Mouse (Mus musculus): Measurements from ENCODE around the gene Mob4.

Mob4 gene

DNA sequence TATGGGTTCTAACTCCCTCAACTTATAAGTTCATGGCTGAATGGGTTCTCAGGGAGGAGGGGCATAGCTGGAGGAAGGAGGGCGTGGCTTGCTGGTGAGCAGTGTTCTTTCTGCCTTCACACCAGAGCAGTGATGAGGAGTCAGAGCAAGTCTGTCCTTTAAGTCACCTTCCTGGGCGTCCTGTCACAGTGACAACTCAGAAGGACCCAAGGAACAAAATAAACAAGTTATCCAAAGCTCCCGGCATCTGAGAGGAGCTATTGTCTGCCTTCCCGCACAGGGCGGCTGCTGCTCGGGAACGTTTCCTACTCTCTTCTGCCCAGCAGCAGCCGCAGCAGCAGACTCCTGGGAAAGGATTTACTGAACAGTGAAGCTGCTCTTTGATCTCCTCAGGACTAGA, 61.0 kb downstream of the Mob4 start:
- no peak for DNase-seq

DNA sequence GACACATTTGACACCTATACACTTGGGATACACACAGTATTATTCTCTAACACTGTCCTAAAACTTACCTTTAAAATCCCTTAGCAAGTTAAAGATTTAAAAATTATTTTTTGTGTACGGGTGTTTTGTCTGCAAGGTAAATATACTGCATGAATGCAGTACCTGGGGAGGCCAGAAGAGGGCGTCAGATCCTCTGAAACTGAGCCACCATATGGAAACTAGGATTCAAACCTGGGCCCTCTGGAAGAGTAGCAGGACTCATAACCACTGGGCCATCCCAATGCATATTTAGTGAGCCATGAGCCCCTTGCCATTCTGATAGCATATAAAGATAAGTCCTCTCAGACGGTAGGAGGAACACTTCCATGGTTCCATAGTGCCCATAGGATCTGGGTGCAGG, 61.8 kb downstream of the Mob4 start:
- DNase-seq = no peak

DNA sequence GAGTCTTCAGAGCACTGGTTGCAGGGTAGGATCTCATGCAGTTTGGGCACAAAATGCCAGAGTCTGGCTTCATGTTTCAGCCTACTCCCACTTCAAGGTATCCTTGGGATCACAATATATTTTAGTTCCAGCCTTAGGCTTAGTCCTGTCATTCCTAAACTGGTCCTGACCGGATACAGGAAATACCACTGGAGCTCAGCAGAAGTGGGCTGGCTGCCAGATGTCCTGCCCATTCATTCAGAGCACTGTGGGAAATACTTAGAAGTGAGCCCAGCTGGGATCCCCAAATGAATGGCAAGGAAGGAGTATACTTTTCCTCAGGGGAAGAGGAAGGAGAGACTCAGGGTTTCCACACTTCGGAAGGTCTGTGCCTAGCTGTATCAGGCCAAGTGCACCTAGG, 62.3 kb downstream of the Mob4 start:
- DNase-seq = no peak

DNA sequence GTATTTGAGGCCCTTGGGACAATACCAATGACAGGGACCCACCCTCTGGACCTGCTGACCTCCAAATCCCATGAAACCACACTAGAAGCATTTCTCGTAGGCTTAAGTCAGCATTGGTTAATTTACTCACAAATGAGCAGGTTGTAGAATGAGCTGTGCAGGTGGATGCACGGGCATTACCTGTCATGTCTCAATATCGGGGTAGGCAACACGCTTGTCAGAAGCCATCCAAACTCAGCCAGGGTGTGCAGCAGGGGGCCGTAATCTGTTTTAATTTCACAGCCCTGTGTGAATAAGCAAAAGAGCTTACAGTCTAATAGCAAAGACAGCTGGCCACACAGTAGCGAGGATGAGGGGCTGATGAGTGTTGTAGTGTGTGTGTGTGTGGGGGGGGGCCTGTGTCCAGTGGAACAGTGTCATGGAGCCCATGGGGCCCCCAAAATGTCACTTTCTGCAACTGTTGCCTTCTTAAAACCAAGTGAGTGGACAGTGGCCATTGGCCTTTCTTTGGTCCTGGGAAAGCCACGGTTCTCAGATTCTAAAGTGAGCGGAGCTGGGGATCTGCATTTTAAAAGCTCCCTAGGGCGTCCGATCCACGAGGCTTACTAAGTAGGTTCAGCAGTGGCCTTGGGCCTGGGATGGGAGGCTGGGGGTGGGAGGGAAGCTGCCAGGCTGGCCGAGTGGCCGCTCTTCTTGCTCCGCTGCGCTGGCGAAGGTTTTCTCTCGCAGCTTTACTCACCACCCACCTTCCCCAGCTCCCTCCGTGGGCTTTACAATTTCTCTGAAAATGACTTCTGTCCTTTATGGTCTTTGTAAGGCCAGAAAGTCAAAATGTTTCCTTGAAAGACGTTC, 63.3 kb downstream of the Mob4 start:
- DNase-seq = no peak

DNA sequence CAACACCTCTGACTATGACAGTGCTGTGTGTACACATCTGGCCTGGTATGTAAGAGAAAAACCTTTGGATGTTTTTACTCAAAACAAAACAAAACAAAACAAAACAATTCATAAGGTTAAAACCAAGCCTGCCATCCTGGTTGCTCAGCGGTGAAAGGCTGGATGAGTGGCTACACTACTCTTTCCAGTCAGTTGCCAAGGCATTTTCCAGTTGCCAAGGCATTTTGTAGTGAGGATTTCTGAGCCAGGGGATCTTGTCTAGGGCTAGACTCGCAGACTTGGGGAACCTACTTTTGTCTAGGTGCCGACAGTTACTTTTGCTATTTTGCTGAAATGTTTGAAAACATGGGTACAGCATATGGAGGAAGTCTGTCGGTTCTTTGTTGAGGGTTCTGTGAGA, 64.0 kb downstream of the Mob4 start:
- no peak for DNase-seq

GRCm38 (mm10) chr1:55196327-55197003, 65.4 kb downstream of the Mob4 start:
- no peak for DNase-seq

GRCm38 (mm10) chr1:55198719-55199118, 67.7 kb downstream of the Mob4 start:
- no peak for DNase-seq

DNA sequence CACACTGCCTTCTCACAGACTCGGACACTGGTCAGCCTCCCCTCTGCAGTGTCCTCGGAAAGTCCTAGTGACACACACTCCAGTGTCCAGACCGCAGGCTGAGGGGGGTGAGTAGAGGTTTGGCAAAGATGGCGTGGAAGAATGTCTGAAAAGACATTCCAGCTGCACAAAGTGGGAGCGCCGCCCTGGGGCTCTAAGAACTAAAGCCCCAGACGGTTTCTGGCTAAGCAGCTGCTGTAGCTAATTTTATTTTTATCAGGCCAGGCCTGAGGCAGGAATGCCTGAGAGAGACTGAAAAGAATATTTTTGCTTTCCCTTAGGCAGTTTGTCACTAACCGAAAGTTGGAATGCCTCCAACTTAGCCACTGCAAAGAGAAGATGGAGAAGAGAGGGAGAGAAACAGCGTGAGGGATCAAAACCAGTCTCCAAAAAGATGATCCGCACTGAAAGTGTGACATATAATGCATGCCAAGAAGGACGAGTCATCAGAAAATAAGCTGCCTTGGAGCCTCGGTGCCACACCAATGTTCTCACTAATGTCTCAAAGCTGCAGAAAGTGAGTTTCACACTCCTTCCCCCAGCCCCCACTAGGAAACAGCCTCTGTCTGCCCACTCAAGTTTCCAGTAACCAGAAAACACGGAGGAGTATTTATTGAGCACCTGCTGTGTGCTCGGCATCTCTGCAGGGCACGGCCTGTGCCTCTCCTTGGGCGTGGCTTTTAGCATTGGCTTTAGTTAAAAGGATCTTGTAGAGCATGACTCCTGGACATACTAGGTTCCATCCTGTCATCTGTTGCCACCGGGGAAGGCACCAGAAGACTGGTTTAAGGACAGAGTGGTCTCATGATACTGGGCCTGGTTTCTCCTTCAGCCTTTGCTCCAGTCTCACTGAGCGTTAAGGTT, 71.1 kb downstream of the Mob4 start:
- DNase-seq = peak; percentile 48

Measured in right cerebral cortex, adult 18-20 months (tissue).